Mouse (Mus musculus): ENCODE measurements around the gene Gm10720. TPM values are rescaled to one million over a fixed set of nuclear protein-coding genes. Genes with fewer than 3 reads are reported as not detected.
"Not testable (repeated sequence)": the region's sequence is repeated elsewhere in the genome, so short reads cannot be mapped to it uniquely, and the experiment has no call there.

The Gm10720 gene
- total and polyA plus RNA-seq, 2 experiments from 2014 or later, result not detected

DNA sequence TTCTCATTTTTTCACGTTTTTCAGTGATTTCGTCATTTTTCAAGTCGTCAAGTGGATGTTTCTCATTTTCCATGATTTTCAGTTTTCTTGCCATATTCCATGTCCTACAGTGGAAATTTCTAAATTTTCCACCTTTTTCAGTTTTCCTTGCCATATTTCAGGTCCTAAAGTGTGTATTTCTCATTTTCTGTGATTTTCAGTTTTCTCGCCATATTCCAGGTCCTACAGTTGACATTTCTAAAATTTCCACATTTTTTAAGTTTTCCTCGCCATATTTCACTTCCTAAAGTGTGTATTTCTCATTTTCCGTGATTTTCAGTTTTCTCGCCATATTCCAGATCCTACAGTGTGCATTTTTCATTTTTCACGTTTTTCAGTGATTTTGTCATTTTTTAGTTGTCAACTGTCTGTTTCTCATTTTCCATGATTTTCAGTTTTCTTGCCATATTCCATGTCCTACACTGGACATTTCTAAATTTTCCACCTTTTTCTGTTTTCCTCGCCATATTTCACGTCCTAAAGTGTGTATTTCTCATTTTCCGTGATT, 2.6 kb upstream of the Gm10720 start, which contains the start of gene Gm10721:
Gm10721 (plus strand) TSS at position 408 of the 547 bp plus-strand sequence.
- not testable (repeated sequence) for H3K9me3 ChIP-seq (ENCODE audit: low read length); H3K27me3 ChIP-seq (ENCODE audit: insufficient read depth, low read length); H3K36me3 ChIP-seq (ENCODE audit: insufficient read depth); H3K4me2 ChIP-seq (ENCODE audit: low read depth); ATAC-seq; H3K9ac ChIP-seq; DNase-seq; H3K4me3 ChIP-seq (ENCODE audit: low read depth, low read length); H3K27ac ChIP-seq (ENCODE audit: low read depth, low read length); H3K4me1 ChIP-seq (ENCODE audit: insufficient read depth)
- WGBS, result no CpG with 5 or more reads among the region's 11 CpGs

DNA sequence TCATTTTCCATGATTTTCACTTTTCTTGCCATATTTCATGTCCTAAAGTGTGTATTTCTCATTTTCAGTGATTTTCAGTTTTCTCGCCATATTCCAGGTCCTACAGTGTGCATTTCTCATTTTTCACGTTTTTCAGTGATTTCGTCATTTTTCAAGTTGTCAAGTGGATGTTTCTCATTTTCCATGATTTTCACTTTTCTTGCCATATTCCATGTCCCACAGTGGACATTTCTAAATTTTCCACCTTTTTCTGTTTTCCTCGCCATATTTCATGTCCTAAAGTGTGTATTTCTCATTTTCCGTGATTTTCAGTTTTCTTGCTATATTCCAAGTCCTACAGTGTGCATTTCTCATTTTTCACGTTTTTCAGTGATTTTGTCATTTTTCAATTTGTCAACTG, 442 bp downstream of the Gm10720 start:
- H3K27ac ChIP-seq (ENCODE audit: low read depth, low read length); H3K36me3 ChIP-seq (ENCODE audit: insufficient read depth); H3K9ac ChIP-seq; H3K9me3 ChIP-seq (ENCODE audit: low read length); DNase-seq; H3K4me1 ChIP-seq (ENCODE audit: insufficient read depth); H3K4me3 ChIP-seq (ENCODE audit: low read depth, low read length); H3K27me3 ChIP-seq (ENCODE audit: insufficient read depth, low read length); H3K4me2 ChIP-seq (ENCODE audit: low read depth); ATAC-seq: not testable (repeated sequence)
- WGBS, result 83% methylated on average over 4 of the region's 6 CpGs

DNA sequence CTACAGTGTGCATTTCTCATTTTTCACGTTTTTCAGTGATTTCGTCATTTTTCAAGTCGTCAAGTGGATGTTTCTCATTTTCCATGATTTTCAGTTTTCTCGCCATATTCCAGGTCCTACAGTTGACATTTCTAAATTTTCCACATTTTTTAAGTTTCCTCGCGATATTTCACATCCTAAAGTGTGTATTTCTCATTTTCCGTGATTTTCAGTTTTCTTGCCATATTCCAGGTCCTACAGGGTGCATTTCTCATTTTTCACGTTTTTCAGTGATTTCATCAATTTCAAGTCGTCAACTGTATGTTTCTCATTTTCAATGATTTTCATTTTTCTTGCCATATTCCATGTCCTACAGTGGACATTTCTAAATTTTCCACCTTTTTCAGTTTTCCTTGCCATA, 1.7 kb downstream of the Gm10720 start, which contains the start of gene Gm10719:
Gm10719 (plus strand) TSS at position 301 of the 400 bp plus-strand sequence.
- H3K36me3 ChIP-seq (ENCODE audit: insufficient read depth); H3K9ac ChIP-seq; H3K4me3 ChIP-seq (ENCODE audit: low read depth, low read length); H3K4me1 ChIP-seq (ENCODE audit: insufficient read depth); H3K27ac ChIP-seq (ENCODE audit: low read depth, low read length); DNase-seq; H3K9me3 ChIP-seq (ENCODE audit: low read length); H3K4me2 ChIP-seq (ENCODE audit: low read depth); ATAC-seq; H3K27me3 ChIP-seq (ENCODE audit: insufficient read depth, low read length): not testable (repeated sequence)
- no CpG with 5 or more reads among the region's 9 CpGs for WGBS

DNA sequence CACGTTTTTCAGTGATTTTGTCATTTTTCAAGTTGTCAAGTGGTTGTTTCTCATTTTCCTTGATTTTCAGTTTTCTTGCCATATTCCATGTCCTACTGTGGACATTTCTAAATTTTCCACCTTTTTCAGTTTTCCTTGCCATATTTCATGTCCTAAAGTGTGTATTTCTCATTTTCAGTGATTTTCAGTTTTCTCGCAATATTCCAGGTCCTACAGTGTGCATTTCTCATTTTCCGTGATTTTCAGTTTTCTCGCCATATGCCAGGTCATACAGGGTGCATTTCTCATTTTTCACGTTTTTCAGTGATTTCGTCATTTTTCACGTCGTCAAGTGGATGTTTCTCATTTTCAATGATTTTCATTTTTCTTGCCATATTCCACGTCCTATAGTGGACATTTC, 3.5 kb downstream of the Gm10720 start:
- not testable (repeated sequence) for DNase-seq; H3K36me3 ChIP-seq (ENCODE audit: insufficient read depth); H3K27me3 ChIP-seq (ENCODE audit: insufficient read depth, low read length); ATAC-seq; H3K9me3 ChIP-seq (ENCODE audit: low read length); H3K4me1 ChIP-seq (ENCODE audit: insufficient read depth); H3K27ac ChIP-seq (ENCODE audit: low read depth, low read length); H3K9ac ChIP-seq; H3K4me3 ChIP-seq (ENCODE audit: low read depth, low read length); H3K4me2 ChIP-seq (ENCODE audit: low read depth)
- WGBS, result 71% methylated on average over 7 of the region's 9 CpGs

DNA sequence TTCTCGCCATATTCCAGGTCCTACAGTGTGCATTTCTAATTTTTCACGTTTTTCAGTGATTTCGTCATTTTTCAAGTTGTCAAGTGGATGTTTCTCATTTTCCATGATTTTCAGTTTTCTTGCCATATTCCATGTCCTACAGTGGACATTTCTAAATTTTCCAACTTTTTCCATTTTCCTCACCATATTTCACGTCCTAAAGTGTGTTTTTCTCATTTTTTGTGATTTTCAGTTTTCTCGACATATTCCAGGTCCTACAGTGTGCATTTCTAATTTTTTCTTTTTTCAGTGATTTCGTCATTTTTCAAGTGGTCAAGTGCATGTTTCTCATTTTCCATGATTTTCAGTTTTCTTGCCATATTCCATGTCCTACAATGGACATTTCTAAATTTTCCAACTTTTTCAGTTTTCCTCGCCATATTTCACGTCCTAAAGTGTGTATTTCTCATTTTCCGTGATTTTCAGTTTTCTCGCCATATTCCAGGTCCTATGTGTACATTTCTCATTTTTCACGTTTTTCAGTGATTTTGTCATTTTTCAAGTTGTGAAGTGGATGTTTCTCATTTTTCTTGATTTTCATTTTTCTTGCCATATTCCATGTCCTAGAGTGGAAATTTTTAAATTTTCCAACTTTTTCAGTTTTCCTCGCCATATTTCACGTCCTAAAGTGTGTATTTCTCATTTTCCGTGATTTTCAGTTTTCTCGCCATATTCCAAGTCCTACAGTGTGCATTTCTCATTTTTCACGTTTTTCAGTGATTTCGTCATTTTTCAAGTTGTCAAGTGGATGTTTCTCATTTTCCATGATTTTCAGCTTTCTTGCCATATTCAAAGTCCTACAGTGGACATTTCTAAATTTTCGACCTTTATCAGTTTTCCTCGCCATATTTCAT, 4.6 kb downstream of the Gm10720 start:
- H3K36me3 ChIP-seq (ENCODE audit: insufficient read depth); H3K27me3 ChIP-seq (ENCODE audit: insufficient read depth, low read length); H3K4me3 ChIP-seq (ENCODE audit: low read depth, low read length); H3K9me3 ChIP-seq (ENCODE audit: low read length); H3K4me2 ChIP-seq (ENCODE audit: low read depth); H3K9ac ChIP-seq; DNase-seq; H3K4me1 ChIP-seq (ENCODE audit: insufficient read depth); H3K27ac ChIP-seq (ENCODE audit: low read depth, low read length): not testable (repeated sequence)
- ATAC-seq, result peak; percentile 55; the same call in 1 of the 2 replicates
- WGBS, result 82% methylated on average over 11 of the region's 19 CpGs

DNA sequence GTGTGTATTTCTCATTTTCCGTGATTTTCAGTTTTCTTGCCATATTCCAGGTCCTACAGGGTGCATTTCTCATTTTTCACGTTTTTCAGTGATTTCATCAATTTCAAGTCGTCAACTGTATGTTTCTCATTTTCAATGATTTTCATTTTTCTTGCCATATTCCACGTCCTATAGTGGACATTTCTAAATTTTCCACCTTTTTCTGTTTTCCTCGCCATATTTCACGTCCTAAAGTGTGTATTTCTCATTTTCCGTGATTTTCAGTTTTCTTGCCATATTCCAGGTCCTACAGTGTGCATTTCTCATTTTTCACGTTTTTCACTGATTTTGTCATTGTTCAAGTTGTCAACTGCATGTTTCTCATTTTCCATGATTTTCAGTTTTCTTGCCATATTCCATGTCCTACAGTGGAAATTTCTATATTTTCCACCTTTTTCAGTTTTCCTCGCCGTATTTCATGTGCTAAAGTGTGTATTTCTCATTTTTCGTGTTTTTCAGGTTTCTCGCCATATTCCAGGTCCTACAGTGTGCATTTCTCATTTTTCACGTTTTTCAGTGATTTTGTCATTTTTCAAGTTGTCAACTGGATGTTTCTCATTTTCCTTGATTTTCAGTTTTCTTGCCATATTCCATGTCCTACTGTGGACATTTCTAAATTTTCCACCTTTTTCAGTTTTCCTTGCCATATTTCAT, 7.0 kb downstream of the Gm10720 start:
- not testable (repeated sequence) for H3K4me3 ChIP-seq (ENCODE audit: low read depth, low read length); H3K9ac ChIP-seq; H3K4me1 ChIP-seq (ENCODE audit: insufficient read depth); ATAC-seq; H3K36me3 ChIP-seq (ENCODE audit: insufficient read depth); H3K27me3 ChIP-seq (ENCODE audit: insufficient read depth, low read length); H3K9me3 ChIP-seq (ENCODE audit: low read length); H3K4me2 ChIP-seq (ENCODE audit: low read depth); H3K27ac ChIP-seq (ENCODE audit: low read depth, low read length)
- peak; percentile 0 for DNase-seq
- WGBS, result 72% methylated on average over 9 of the region's 13 CpGs

DNA sequence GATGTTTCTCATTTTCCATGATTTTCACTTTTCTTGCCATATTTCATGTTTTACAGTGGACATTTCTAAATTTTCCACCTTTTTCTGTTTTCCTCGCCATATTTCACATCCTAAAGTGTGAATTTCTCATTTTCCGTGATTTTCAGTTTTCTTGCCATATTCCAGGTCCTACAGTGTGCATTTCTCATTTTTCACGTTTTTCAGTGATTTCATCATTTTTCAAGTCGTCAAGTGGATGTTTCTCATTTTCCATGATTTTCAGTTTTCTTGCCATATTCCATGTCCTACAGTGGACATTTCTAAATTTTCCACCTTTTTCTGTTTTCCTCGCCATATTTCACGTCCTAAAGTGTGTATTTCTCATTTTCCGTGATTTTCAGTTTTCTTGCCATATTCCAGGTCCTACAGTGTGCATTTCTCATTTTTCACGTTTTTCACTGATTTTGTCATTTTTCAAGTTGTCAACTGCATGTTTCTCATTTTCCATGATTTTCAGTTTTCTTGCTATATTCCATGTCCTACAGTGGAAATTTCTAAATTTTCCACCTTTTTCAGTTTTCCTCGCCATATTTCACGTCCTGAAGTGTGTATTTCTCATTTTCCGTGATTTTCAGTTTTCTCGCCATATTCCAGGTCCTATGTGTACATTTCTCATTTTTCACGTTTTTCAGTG, 8.0 kb downstream of the Gm10720 start, which contains the start of gene Gm10718:
Gm10718 (plus strand) TSS at position 236 of the 673 bp plus-strand sequence.
- not testable (repeated sequence) for ATAC-seq; DNase-seq; H3K4me2 ChIP-seq (ENCODE audit: low read depth); H3K4me1 ChIP-seq (ENCODE audit: insufficient read depth); H3K36me3 ChIP-seq (ENCODE audit: insufficient read depth); H3K9ac ChIP-seq; H3K4me3 ChIP-seq (ENCODE audit: low read depth, low read length); H3K27ac ChIP-seq (ENCODE audit: low read depth, low read length); H3K27me3 ChIP-seq (ENCODE audit: insufficient read depth, low read length); H3K9me3 ChIP-seq (ENCODE audit: low read length)
- 78% methylated on average over 9 of the region's 13 CpGs for WGBS

DNA sequence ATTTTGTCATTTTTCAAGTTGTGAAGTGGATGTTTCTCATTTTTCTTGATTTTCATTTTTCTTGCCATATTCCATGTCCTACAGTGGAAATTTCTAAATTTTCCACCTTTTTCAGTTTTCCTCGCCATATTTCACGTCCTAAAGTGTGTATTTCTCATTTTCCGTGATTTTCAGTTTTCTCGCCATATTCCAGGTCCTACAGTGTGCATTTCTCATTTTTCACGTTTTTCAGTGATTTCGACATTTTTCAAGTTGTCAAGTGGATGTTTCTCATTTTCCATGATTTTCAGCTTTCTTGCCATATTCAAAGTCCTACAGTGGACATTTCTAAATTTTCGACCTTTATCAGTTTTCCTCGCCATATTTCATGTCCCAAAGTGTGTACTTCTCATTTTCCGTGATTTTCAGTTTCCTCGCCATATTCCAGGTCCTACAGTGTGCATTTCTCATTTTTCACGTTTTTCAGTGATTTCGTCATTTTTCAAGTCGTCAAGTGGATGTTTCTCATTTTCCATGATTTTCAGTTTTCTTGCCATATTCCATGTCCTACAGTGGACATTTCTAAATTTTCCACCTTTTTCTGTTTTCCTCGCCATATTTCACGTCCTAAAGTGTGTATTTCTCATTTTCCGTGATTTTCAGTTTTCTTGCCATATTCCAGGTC, 8.7 kb downstream of the Gm10720 start:
- not testable (repeated sequence) for H3K4me2 ChIP-seq (ENCODE audit: low read depth); DNase-seq
- 74% methylated on average over 15 of the region's 16 CpGs for WGBS

DNA sequence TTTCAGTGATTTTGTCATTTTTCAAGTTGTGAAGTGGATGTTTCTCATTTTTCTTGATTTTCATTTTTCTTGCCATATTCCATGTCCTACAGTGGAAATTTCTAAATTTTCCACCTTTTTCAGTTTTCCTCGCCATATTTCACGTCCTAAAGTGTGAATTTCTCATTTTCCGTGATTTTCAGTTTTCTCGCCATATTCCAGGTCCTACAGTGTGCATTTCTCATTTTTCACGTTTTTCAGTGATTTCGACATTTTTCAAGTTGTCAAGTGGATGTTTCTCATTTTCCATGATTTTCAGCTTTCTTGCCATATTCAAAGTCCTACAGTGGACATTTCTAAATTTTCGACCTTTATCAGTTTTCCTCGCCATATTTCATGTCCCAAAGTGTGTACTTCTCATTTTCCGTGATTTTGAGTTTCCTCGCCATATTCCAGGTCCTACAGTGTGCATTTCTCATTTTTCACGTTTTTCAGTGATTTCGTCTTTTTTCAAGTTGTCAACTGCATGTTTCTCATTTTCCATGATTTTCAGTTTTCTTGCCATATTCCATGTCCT, 9.5 kb downstream of the Gm10720 start, which contains the start of gene Gm10717:
Gm10717 (plus strand) TSS at position 506 of the 556 bp plus-strand sequence.
- 73% methylated on average over 12 of the region's 12 CpGs for WGBS
- not testable (repeated sequence) for DNase-seq; H3K4me3 ChIP-seq (ENCODE audit: low read depth, low read length); ATAC-seq; H3K27ac ChIP-seq (ENCODE audit: low read depth, low read length); H3K4me1 ChIP-seq (ENCODE audit: insufficient read depth); H3K36me3 ChIP-seq (ENCODE audit: insufficient read depth); H3K9ac ChIP-seq; H3K9me3 ChIP-seq (ENCODE audit: low read length); H3K4me2 ChIP-seq (ENCODE audit: low read depth); H3K27me3 ChIP-seq (ENCODE audit: insufficient read depth, low read length)

More for the DNA sequence above, 8.7 kb downstream of the Gm10720 start:
- not testable (repeated sequence) for H3K36me3 ChIP-seq (ENCODE audit: insufficient read depth); ATAC-seq; H3K9ac ChIP-seq; H3K27me3 ChIP-seq (ENCODE audit: insufficient read depth, low read length); H3K27ac ChIP-seq (ENCODE audit: low read depth, low read length); H3K4me1 ChIP-seq (ENCODE audit: insufficient read depth); H3K9me3 ChIP-seq (ENCODE audit: low read length); H3K4me3 ChIP-seq (ENCODE audit: low read depth, low read length)

Data from forebrain, postnatal 0 days (tissue).